Mouse (Mus musculus): ENCODE measurements around the gene Car5b. TPM values are rescaled to one million over a fixed set of nuclear protein-coding genes. Genes with fewer than 3 reads are reported as not detected.

Car5b gene
- polyA plus RNA-seq, 1 experiment = not detected

GRCm38 (mm10) chrX:163938587-163938986, 89.2 kb downstream of the Car5b start:
- TF ChIP-seq POLR2A (IDR thresholded peaks at IDR 0.05; ENCODE audit: insufficient read depth, low read depth, low read length) (no peak), CTCF (IDR thresholded peaks at IDR 0.05; ENCODE audit: insufficient read depth, low read depth, low read length) (no peak)
- 44% methylated on average over 6 of the region's 6 CpGs for WGBS
- Histone ChIP-seq H3K27ac (ENCODE audit: insufficient read depth, low read depth, low read length) (0 out of 2 replicates have a peak overlapping the region, but pooled peaks have one; percentile 13), H3K4me3 (ENCODE audit: insufficient read depth, low read depth, low read length) (no peak overlapping the region), H3K4me1 (ENCODE audit: control insufficient read depth, insufficient read depth, low read length) (no peaks in the 10 kb centered on the region)

GRCm38 (mm10) chrX:163934731-163935130, 93.1 kb downstream of the Car5b start:
- TF ChIP-seq POLR2A (IDR thresholded peaks at IDR 0.05; ENCODE audit: insufficient read depth, low read depth, low read length) (no peak), CTCF (IDR thresholded peaks at IDR 0.05; ENCODE audit: insufficient read depth, low read depth, low read length) (no peak)
- 87% methylated on average over 8 of the region's 8 CpGs for WGBS

GRCm38 (mm10) chrX:163929550-163929949, 98.2 kb downstream of the Car5b start:
- TF ChIP-seq CTCF (IDR thresholded peaks at IDR 0.05; ENCODE audit: insufficient read depth, low read depth, low read length) = no peak
- no peak for TF ChIP-seq POLR2A (IDR thresholded peaks at IDR 0.05; ENCODE audit: insufficient read depth, low read depth, low read length)
- Histone ChIP-seq H3K27ac (ENCODE audit: insufficient read depth, low read depth, low read length) (no peak overlapping the region), H3K4me1 (ENCODE audit: control insufficient read depth, insufficient read depth, low read length) (no peaks in the 10 kb centered on the region), H3K4me3 (ENCODE audit: insufficient read depth, low read depth, low read length) (no peak overlapping the region)

More at GRCm38 (mm10) chrX:163934731-163935130, 93.1 kb downstream of the Car5b start:
- Histone ChIP-seq H3K4me1 (ENCODE audit: control insufficient read depth, insufficient read depth, low read length) (no peaks in the 10 kb centered on the region), H3K4me3 (ENCODE audit: insufficient read depth, low read depth, low read length) (no peak overlapping the region), H3K27ac (ENCODE audit: insufficient read depth, low read depth, low read length) (no peak overlapping the region)

Other genes starting within 250 kb of the Car5b start
- not detected in 2 replicates for gene Ap1s2, start 119.0 kb downstream of the Car5b start, polyA plus RNA-seq (2012; ENCODE audit: insufficient read depth, insufficient read length, low replicate concordance, missing spikeins)
- gene Zrsr2, start 69.3 kb downstream of the Car5b start, polyA plus RNA-seq (2012; ENCODE audit: insufficient read depth, insufficient read length, low replicate concordance, missing spikeins) = not detected in 2 replicates
- gene Siah1b, start 48.5 kb upstream of the Car5b start, polyA plus RNA-seq (2012; ENCODE audit: insufficient read depth, insufficient read length, low replicate concordance, missing spikeins) = not detected in 2 replicates
- not detected in 2 replicates for gene Cltrn, start 60.8 kb upstream of the Car5b start, polyA plus RNA-seq (2012; ENCODE audit: insufficient read depth, insufficient read length, low replicate concordance, missing spikeins)
- gene Ace2, start 111.3 kb upstream of the Car5b start, polyA plus RNA-seq (2012; ENCODE audit: insufficient read depth, insufficient read length, low replicate concordance, missing spikeins) = not detected in 2 replicates
- not detected in 2 replicates for gene Bmx, start 230.2 kb upstream of the Car5b start, polyA plus RNA-seq (2012; ENCODE audit: insufficient read depth, insufficient read length, low replicate concordance, missing spikeins)
- gene Pir, start 241.4 kb upstream of the Car5b start, polyA plus RNA-seq (2012; ENCODE audit: insufficient read depth, insufficient read length, low replicate concordance, missing spikeins) = not detected in 2 replicates